Mouse (Mus musculus): ENCODE results near the gene Lama4. TPM values are rescaled to one million over a fixed set of nuclear protein-coding genes. Genes with fewer than 3 reads are reported as not detected.

The Lama4 gene
- 0.12 TPM in 1 of 2 replicates, not detected in the other for polyA plus RNA-seq (2012; ENCODE audit: low replicate concordance)

GRCm38 (mm10) chr10:38965075-38965781 lies at the start of gene Lama4:
TSS of gene Lama4 (plus strand) at chr10:38965515.

GRCm38 (mm10) chr10:39133462-39134310 lies 168.4 kb downstream of the Lama4 start, which contains the start of the genes Fam229b and Tube1:
TSS of gene Fam229b (minus strand) at chr10:39133914.
TSS of gene Tube1 (plus strand) at chr10:39133976.

Other genes starting within 250 kb of the Lama4 start
- not detected in 2 replicates for gene Rfpl4b, start 143.7 kb upstream of the Lama4 start, polyA plus RNA-seq (2012; ENCODE audit: low replicate concordance)
- gene Fam229b, start 168.4 kb downstream of the Lama4 start, polyA plus RNA-seq (2012; ENCODE audit: low replicate concordance) = not detected in 2 replicates
- 1.5 and 1.6 TPM in 2 replicates for gene Tube1, start 168.5 kb downstream of the Lama4 start, polyA plus RNA-seq (2012; ENCODE audit: low replicate concordance)
- not detected in 2 replicates for gene Ccn6, start 198.3 kb downstream of the Lama4 start, polyA plus RNA-seq (2012; ENCODE audit: low replicate concordance)